Mouse (Mus musculus) urinary bladder, postnatal 14 days (tissue): Measurements from ENCODE around the gene Ece2.

Source experiments
- DNase-seq: peaks from one replicate; pipeline ENCODE4 v3.0.0; 2021; ENCODE audit warnings: low spot score

Gene Ece2

GRCm38 (mm10) chr16:20690774-20691173, 61.1 kb downstream of the Ece2 start:
- DNase-seq = no peak

DNA sequence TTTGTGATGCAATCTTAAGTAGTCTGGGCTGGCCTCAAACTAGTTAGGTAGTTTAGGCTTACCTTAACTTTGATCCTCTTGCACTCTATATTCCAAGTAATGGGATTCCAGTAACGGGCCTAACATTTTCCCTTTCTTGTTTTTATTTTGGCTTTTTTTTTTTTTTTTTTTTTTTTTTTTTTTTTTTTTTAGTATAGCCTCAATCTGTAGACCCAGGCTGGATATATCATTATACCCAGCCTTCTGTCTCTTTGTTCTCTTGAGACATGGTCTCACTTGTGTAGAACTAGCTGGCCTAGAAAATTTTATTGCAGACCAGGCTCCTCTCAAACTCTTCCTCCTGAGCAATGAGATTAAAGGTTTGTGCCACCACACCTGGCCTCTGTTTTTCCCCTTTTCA, 62.0 kb downstream of the Ece2 start:
- DNase-seq = no peak

DNA sequence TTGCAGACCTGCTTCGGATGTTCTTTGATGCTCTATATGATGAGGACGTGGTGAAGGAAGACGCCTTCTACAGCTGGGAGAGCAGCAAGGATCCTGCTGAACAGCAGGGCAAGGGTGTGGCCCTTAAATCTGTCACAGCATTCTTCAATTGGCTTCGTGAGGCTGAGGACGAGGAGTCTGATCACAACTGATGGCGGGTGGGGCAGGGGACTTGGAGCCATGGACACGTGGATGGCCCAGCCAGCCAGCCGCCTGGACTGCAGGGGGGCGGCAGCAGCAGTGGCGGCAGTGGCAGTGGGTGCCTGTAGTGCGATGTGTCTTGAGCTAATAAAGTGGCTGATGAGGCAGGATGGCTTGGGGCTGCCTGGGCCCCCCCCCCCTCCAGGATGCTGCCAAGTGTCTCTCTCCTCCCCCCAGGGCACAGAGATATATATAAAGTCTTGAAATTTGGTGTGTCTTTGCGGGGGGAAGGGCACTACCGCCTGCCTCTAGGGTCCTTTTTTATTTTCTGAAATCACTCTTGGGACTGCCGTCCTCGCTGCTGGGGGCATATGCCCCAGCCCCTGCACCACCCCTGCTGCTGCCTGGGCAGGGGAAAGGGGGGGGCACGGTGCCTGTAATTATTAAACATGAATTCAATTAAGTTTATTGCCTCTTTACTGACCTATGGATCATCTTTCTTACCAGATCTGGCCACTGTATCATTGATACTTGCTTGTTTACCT, 62.8 kb downstream of the Ece2 start:
- DNase-seq = no peak

DNA sequence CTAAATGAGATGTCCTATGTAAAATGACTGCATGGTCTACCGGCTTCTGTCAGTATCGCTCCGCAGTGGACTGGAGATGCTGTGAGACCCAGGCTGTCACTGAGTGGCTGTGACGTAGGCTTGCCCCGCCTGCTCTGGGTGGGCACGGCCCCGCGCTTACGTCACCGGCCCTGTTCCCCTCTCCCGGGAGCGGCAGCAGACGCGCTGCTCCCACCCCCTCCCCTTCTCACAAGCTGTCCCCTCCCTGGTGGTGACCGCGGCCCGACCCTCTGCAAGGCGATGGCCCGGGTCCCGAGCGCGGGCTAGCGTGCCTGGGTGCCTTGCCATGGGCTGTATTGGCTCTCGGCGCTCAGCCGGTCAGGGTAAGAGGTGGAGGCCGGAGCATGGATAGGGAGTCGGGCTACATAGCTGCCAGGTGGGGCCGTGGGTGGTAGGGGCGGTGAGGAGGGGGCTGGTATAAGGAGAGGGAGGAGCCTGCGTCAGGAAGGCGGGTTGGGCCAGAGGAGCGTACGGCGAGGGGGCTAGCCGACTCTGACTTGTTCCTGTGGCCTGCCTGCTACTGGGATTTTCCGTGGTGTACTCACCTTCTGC, 63.6 kb downstream of the Ece2 start, which contains the start of gene Fam131a:
Gene Fam131a, plus strand, starts transcription at position 131 of the 591 bp plus-strand sequence.
- peak; percentile 86 for DNase-seq

GRCm38 (mm10) chr16:20694781-20695180, 65.2 kb downstream of the Ece2 start:
- peak; percentile 50 for DNase-seq

DNA sequence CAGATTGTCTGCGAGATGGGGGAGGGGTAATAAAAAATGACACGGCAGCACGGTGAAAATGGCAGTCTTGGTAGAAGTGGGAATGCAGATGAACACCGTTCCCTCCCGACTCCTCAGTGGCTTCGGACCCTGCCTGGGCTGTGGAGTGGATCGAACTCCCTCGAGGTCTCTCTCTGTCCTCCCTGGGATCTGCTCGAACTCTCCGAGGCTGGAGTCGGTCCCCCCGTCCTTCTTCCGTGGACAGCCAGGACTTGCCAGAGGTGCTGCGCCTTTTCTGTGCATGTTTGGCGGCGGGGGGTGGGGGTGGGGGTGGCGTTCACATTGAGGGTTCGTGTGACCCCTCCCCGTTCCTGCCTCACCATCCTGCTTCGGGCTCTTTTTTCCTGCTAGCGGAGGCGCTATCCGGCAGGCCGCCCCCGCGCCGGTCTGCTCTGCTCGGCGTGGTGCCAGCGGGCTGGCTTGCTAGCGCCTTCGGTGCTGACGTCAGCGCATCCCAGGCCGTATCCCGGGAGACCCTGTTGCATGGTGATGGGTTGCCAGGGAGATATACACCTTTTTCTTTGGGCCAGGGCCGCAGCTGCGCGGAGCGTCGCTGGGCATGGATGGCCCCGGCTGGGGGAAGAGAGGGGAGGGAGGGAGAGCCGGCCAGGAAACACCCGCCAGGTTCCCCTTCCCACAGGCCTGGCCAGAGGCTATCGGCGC, 66.1 kb downstream of the Ece2 start:
- peak; percentile 76 for DNase-seq
